Mouse (Mus musculus) left cerebral cortex, postnatal 36 days (tissue): Measurements from ENCODE around the gene Mrpl38. TPM values are rescaled to one million over a fixed set of nuclear protein-coding genes. Genes with fewer than 3 reads are reported as not detected.
"Not testable (repeated sequence)": the region's sequence is repeated elsewhere in the genome, so short reads cannot be mapped to it uniquely, and the experiment has no call there.

Experiments used
- DNase-seq, 2 experiments: peaks; one replicate each; pipeline ENCODE4 v3.0.0; 2021 to 2022; ENCODE audit warnings: low spot score in 2 of 2, mixed read lengths in 1 of 2
- intact Hi-C: fragments of 180-260 bp; cut with DNase I; formaldehyde crosslinking; loops from one replicate; pipeline ENCODE4 v1.15.1; 2025
- total RNA-seq, 2 experiments: library from RNA; stranded (reverse); gene quantifications; 2 replicates each; pipeline ENCODE4 v1.2.3; 2021

Mrpl38 gene
- total RNA-seq, 2 experiments from 2014 or later, result 58.3 to 62.1 TPM

DNA sequence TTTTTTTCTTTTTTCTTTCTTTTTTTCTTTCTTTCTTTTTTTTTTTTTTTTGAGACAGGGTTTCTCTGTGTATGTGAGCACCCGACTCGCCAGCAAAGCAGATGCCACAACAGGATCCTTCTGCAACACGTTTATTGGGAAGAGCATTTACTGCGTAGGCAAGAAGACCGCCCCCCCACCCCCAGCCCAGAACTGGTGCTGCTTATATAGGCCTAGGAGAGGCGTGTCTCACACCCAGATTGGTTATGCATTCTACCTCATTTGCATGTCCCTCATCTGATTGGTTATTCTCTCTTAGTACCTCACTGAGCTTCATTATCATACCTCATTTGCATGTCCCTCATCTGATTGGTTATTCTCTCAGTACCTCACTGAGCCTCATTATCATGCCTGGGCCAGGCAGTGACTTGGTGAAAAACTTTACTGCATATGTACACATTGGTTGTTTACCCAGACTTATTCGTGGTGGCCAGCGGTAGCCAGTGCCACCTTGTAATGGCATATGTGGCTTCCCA lies 16.9 kb downstream of the Mrpl38 start:
- intact Hi-C loops, result not testable (repeated sequence)

DNA sequence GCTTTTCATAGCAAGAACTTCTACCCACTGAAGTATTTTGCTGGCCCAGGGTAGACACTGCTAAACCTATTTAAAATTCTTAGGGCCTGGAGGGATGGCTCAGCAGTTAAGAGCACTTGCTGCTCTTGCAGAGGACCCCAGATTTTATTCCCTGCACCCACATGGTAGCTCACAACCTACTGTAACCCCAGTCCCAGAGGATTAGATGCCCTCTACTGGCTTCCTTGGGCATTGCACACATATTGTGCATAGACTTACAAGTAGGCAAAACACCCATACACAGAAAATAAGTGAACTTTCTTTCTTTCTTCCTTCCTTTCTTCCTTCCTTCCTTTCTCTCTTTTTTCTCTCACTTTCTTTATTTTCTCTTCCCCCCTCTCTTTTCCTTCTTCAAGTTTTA lies 20.8 kb downstream of the Mrpl38 start:
- DNase-seq, result no peak
- intact Hi-C loops, result no loop called here

More for the DNA sequence above, 16.9 kb downstream of the Mrpl38 start:
- not testable (repeated sequence) for DNase-seq

DNA sequence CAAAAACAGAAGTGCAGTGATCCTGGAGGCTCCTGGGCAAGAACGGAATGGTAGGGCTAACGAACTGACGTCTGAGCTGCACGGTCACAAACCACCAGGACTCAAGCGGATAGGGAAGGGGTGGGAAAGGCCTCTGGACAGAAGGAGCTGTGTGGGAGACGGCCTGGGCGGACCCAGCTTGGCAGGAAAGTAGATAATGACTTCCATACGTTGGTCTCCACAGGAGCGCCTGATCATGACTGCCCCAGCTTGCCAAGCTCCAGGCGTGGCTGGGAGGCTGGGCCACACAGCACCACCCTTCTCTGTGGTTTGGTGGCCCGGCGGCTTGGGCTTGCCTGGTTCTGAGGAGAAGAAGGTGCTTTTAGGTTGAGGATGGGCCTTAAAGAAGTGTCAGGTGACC lies 21.4 kb downstream of the Mrpl38 start:
- no peak for DNase-seq
- intact Hi-C loops, result no loop called here

DNA sequence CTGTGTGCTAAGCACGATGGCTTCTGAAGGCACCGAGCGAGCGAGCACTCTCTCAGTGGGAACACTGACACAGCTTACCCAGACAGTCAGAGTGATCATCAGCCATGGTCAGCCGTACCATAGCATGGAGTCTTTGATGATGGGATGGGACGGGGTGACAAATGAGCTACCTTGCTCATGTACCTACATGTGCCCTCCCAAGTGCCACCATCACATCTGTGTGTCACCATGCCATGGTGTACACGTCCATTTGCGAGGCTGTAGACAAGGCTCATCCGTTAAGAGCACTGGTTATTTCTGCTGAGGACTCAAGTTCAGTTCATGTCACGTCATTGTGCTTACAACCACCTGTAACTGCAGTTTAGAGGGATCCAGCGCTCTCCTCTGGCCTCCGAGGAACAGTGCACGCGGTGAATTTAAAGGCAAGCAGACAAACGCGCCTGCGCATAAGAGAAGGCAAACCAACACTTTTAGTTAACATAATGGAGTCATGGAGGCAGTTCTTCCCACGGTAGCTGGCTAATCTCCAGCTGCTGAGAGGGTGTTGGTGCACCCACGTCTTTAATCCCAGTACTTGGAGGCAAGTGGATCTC lies 27.0 kb downstream of the Mrpl38 start:
- intact Hi-C loops, result no loop called here

DNA sequence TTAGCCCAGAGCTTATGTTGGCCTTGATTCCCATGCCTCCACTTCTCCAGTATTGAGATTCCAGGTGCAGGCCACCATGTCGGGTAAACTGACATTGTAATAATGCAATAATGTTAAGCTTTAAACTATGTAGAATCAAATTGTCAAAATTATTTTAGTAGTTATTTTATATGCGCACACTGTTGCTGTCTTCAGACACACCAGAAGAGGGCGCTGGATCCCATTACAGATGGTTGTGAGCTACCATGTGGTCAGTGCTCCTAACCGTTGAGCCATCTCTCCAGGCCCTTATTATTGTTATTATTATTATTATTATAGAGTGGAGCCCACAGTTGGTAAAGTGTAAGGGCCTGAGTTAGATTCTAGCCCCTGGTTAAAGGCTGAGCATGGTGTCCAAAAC lies 27.6 kb downstream of the Mrpl38 start:
- intact Hi-C loops, result no loop called here
- no peak for DNase-seq

More for the DNA sequence above, 27.0 kb downstream of the Mrpl38 start:
- DNase-seq, result no peak

- intact Hi-C loops, result no loop called here
- DNase-seq, result no peak
Observed at GRCm38 (mm10) chr11:116110540-116110939, 28.1 kb downstream of the Mrpl38 start.

- no peak for DNase-seq
- intact Hi-C loops, result no loop called here
Observed at GRCm38 (mm10) chr11:116110131-116110530, 28.5 kb downstream of the Mrpl38 start.

GRCm38 (mm10) chr11:116109441-116110081 lies 29.1 kb downstream of the Mrpl38 start:
- intact Hi-C loops, result no loop called here
- DNase-seq, result no peak

DNA sequence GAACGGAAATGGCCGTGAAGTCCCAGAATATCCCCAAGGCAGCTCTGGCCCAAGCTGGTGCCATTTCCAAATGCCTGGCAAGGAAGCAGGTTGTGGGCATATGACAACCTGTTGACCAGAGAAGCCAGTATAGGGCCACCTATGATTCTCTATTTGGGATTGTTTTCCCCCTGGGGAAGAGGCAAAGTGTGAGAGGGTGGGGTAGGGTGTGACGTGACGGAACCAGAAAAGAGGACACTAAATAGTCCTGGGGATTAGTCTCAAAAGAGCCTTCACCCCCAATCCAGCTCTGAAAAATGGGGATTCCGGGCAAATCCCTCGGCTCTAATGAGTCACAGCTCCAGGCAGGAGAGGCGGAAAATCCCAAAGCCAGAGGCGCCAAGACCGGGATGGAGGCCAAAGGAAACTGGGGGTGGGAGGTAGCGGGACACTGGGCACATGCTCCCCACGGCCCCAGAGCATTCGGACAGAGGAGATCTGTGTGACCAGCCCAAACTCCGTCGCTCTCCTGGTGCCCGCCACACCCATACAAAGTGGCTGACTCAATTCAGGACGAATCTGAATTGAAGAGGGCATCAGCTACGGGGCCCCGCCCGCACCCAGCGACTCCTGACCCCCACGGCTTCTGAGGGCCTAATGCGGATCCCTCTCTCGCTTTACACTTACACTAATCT lies 30.1 kb downstream of the Mrpl38 start:
- intact Hi-C loops, result no loop called here
- no peak for DNase-seq

- intact Hi-C loops, result no loop called here
- DNase-seq, result no peak
Observed at GRCm38 (mm10) chr11:116107777-116108285, 30.8 kb downstream of the Mrpl38 start.

DNA sequence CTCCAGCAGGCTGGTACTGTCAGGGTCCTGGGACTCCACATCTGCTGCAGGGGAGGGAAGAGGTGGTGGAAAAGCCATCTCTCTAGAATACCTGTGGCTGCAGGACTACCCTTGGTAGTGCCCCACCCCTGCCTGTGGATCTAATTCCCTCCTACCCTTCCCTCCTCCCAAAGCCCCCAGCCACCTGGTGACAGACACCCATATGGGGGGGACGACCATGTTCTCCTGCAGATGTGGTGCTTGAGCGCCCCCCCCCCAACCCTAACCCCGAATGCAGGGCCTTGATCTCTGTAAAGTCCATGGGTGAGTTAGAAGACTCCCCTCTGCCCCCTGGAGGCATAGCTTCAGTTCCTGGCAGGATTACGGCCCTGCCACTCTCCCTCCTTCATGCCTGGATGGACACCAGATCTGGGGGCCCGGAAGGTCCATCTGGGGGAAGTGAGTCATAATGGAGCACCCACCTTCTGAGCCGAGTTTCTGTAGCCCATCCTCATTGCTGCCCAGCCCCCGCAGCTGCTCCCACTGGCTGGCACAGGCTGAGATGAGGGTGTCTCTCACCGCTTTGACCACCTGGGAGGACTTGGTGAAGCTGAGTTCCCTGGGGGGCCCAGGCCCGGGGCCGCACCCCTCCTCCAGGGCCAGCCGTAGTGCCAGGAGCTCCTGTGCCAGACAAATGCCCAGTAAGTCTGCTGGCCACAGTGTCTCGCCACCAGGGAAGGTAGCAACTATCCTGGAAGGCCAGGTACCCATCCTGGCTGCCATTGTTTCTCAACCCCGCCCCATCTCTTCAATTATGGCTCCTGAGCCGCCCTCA lies 31.5 kb downstream of the Mrpl38 start:
- intact Hi-C loops, result no loop called here
- no peak for DNase-seq

DNA sequence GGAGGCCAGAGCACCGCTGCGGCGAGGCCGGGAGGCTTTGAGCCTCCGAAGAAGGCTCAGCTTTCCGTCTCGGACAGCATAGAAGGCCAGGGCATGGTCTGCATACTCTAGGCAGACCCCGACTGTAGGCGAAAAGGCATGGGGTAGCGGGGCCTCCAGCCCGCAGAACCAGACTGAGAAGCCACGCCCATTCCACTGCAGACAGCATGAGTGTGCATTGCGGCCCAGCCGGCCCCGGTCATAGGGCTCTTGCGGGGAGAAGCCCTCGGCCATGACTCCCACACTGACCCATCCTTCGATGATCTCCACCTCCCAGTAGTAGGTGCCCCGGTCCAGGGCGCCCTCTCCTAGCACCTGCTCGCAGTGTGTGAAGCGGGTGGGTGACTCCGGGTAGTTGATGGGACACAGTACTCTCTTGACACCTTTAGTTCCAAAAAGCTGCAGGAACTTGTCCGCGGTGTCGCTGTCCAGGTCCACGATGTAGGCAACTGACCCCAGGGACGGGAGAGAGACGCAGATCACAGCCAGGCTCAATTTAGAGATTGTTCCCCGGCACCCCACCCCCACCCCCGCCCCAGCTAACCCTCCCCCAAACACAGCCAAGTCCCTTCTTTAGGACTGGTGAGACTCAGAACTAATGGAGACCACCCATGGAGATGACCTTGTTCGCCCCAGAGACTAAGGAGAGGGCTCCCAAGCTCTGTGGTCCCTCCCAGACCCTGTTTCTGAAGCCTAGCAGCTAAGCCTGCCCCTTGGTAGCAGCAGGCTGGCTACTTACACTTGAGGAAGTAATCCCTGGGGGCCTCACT lies 32.3 kb downstream of the Mrpl38 start:
- no peak for DNase-seq
- intact Hi-C loops, result no loop called here

DNA sequence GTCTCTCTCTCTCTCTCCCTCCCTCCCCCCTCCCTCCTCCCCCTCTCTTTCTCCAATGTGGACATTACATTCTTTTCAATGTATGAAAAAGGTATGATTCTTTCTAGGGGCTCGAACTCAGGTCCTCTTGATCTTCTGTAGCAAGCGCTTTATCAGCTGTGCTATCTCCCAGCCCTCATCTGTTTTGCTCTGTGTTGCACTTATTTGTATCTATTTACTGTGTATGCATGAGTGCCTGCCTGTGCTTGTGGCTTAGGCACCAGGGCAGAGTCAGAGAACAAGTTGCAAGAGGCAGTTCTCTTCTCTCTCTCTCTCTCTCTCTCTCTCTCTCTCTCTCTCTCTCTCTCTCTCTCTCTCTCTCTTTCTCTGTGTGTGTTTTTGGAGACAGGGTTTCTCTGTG lies 33.6 kb downstream of the Mrpl38 start:
- no peak for DNase-seq
- intact Hi-C loops, result no loop called here

DNA sequence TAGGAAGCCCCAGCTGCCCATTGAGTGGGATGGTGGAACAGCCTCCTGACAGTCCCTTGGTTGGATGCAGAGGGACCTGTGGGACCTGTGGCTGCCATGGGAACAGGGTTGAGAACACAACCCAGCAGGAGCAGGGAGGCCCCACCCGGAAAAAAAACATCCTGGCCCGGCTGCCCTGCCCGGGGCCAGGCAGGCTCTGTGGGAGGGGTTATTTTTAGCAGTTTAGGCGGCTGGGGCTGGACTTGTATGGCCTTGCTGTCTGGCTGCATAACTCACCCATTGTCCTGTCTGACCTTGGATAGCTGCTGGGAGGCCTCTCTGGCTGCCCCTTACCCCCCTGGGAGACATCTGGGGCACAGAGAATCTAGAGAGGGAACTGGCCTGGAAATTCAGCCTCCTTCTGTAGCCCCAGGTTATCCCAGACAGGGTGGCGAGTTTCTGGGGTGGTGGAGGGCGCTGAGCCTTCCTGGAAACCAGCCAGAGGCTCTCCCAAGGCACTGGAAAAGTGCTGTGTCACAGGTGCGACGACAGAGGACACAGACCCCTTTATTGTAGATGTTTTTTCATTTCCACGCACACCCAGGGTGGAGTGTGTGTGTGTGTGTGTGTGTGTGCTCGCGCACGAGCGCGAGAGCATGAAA lies 34.5 kb downstream of the Mrpl38 start:
- intact Hi-C loops, result no loop called here
- no peak for DNase-seq

DNA sequence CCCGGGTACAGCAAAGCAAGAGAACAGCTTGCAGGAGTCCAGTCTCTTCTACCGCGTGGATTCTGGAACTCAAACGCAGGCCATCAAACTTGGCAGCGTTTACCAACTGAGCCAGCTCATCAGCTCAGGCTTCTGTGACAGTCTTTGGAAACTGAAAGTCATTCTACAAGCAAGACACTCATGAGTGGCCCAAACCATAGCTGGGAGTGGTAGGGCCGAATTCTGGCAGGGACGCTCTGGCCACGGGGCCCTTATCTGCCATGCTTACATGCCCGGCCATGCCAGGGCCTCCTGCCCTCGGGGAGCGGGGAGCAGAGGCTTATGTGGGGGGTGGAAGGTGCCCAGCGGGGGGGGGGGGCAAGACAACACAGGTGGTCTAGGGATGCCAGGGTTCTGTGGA lies 35.1 kb downstream of the Mrpl38 start:
- DNase-seq, result no peak
- intact Hi-C loops, result no loop called here

DNA sequence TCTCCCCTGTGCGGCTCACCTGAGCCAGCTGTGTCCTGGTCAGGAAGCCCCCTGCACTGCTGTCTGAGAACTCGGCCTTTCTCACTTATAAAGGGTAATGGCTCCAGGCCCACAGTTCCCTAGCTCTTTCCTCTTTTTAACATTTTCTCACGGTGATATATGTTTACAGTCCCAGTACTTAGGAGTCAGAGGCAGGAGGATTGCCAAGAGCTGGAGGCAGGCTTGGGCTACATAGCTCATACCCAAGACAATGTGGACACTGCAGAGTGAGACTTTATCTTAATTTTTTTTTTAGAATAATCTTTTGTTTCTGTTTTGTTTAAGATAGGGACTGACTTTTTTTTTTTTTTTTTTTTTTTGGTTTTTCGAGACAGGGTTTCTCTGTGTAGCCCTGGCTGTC lies 36.2 kb downstream of the Mrpl38 start:
- DNase-seq, result no peak
- intact Hi-C loops, result no loop called here

DNA sequence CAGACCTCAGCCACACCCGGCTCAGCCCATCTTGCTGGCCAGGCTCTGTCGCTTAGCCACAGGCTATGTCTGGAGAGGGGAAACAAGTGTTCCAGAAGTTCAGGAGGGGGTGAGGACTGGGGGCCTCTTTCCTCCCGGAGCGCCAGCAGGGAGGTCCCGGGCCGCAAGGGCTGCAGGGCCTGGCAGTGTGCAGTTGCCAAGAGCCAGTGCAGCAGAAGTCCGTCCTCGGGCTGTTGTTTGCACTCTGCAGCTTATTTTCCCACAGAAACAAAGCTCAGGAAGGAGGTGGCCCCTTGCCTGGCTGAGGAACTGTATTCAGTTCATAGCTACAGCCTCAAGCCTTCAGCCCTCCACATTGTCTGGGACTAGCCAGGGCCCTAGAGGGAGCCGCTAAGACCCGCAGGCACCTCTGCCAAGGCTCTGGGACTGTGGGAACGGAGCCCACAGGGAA lies 36.7 kb downstream of the Mrpl38 start:
- no peak for DNase-seq
- intact Hi-C loops, result no loop called here

DNA sequence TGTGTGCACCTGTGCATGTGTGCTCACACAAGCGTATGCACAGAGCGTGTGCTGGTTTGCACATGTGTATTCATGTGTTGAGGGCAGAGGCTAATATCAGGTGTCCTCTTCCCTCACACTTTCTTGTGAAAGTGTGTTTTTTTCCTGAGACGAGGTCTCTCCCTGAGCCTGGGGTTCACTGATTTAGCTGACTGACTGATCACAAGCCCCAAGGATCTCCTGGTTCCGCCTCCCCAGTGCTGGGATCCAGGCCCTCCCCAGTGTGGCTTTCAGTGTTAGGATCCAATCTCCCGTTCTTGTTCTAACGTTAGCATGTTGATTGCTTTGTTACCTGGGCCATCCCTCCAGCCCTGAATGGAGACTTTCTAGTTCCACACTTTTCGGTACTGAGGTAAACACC lies 37.8 kb downstream of the Mrpl38 start:
- no peak for DNase-seq
- intact Hi-C loops, result no loop called here

- intact Hi-C loops, result no loop called here
Observed at GRCm38 (mm10) chr11:116100385-116100784, 38.3 kb downstream of the Mrpl38 start.

More at GRCm38 (mm10) chr11:116100385-116100784, 38.3 kb downstream of the Mrpl38 start:
- no peak for DNase-seq
